Mouse (Mus musculus) limb, embryonic 14.5 days (tissue): Measurements from ENCODE around the gene Bloc1s4. TPM values are rescaled to one million over a fixed set of nuclear protein-coding genes. Genes with fewer than 3 reads are reported as not detected.

ENCODE experiments used
- ATAC-seq: fragments of 200-750 bp; cut with Nextera tagmentation; 2 replicates; pipeline ENCODE4 v1.8.0; 2017; ENCODE audit warnings: low read depth, moderate number of reproducible peaks, moderate TSS enrichment; ENCODE audit not compliant: low FRiP score
- DNase-seq: peaks from one replicate; pipeline ENCODE4 v3.0.0-alpha.2; 2015; ENCODE audit warnings: low spot score
- H3K27ac ChIP-seq: fragments of 300-500 bp; sonication (generic); replicated peaks from 2 replicates; pipeline ENCODE4 v1.5.1; 2014; ENCODE audit warnings: low read depth, mild to moderate bottlenecking, low read length, moderate library complexity, mixed read lengths
- H3K27me3 ChIP-seq: fragments of 300-500 bp; sonication (generic); 2 replicates; pipeline ENCODE4 v1.6.1; 2014; ENCODE audit warnings: low read length, mixed read lengths; ENCODE audit not compliant: control insufficient read depth, insufficient read depth
- H3K36me3 ChIP-seq: fragments of 300-500 bp; sonication (generic); 2 replicates; pipeline ENCODE4 v1.6.1; 2014; ENCODE audit warnings: mild to moderate bottlenecking, low read length, moderate library complexity, mixed read lengths; ENCODE audit not compliant: control insufficient read depth, insufficient read depth
- H3K4me1 ChIP-seq: fragments of 300-500 bp; sonication (generic); 2 replicates; pipeline ENCODE4 v1.6.1; 2014; ENCODE audit warnings: antibody characterized with exemption, low read length, mixed read lengths; ENCODE audit not compliant: control insufficient read depth, insufficient read depth
- H3K4me2 ChIP-seq: fragments of 300-500 bp; sonication (generic); replicated peaks from 2 replicates; pipeline ENCODE4 v1.6.1; 2014; ENCODE audit warnings: low read depth, mild to moderate bottlenecking, low read length, moderate library complexity; ENCODE audit not compliant: severe bottlenecking
- H3K4me3 ChIP-seq: fragments of 300-500 bp; sonication (generic); replicated peaks from 2 replicates; pipeline ENCODE4 v1.5.1; 2014; ENCODE audit warnings: low read length
- H3K9ac ChIP-seq: fragments of 300-500 bp; sonication (generic); 2 replicates; pipeline ENCODE4 v1.6.1; 2014; ENCODE audit warnings: mild to moderate bottlenecking, low read depth, low read length, moderate library complexity; ENCODE audit not compliant: severe bottlenecking
- H3K9me3 ChIP-seq: fragments of 300-500 bp; sonication (generic); 2 replicates; pipeline ENCODE4 v1.6.1; 2016; ENCODE audit warnings: low read length; ENCODE audit not compliant: control insufficient read depth
- POLR2A ChIP-seq: fragments of 200-500 bp; IDR thresholded peaks from 2 replicates; pipeline ENCODE4 v1.8.0; 2012; ENCODE audit warnings: inconsistent platforms, mild to moderate bottlenecking, moderate library complexity, borderline replicate concordance; ENCODE audit not compliant: insufficient read depth, insufficient read length; ENCODE audit errors: extremely low read depth
- WGBS: fragments of 180-500 bp; shearing (Covaris S2); extraction: QIAGEN DNeasy Blood & Tissue Kit; methylation state at CpG from one replicate; pipeline ENCODE4 v1.1.7; 2014; 5-methylcytosine and 5-hydroxymethylcytosine counted together
- polyA plus RNA-seq, 2 experiments: library from polyadenylated mRNA; depleted of rRNA in 1 of 2; stranded (reverse) in 1 of 2; unstranded in 1 of 2; fragments of >200 nt; fragmentation: Nextera tagmentation in 1 of 2; extraction: Ambion mirVana in 1 of 2; gene quantifications; 2 replicates each; pipeline versions ENCODE4 v1.2.1 to v1.2.3; 2012 to 2014

Gene Bloc1s4
- polyA plus RNA-seq, 2 experiments = 25.8 to 27.1 TPM

GRCm38 (mm10) chr5:36717889-36718288 lies 30.6 kb downstream of the Bloc1s4 start:
- no peak for TF ChIP-seq POLR2A
- Histone ChIP-seq H3K9ac (no peak overlapping the region), H3K4me3 (no peak overlapping the region), H3K27me3 (no peaks in the 10 kb centered on the region), H3K4me1 (0 out of 2 replicates have a peak, but pooled peaks cover 1% of the 10 kb centered on the region), H3K9me3 (no peaks in the 10 kb centered on the region), H3K4me2 (no peak overlapping the region), H3K27ac (no peak overlapping the region), H3K36me3 (no peaks in the 10 kb centered on the region)
- DNase-seq (no peak), ATAC-seq (no peak)
- WGBS = 60% methylated on average over 3 of the region's 3 CpGs

- no peak for TF ChIP-seq POLR2A
- H3K27me3 ChIP-seq = no peaks in the 10 kb centered on the region
- H3K4me1 ChIP-seq = 0 out of 2 replicates have a peak, but pooled peaks cover 2% of the 10 kb centered on the region
- ATAC-seq = no peak
- no peak overlapping the region for H3K4me2 ChIP-seq
- H3K9me3 ChIP-seq = no peaks in the 10 kb centered on the region
- WGBS = 35% methylated on average over 2 of the region's 2 CpGs
- no peak for DNase-seq
- H3K9ac ChIP-seq = no peak overlapping the region
- no peaks in the 10 kb centered on the region for H3K36me3 ChIP-seq
- no peak overlapping the region for H3K27ac ChIP-seq
- no peak overlapping the region for H3K4me3 ChIP-seq
These were observed 31.6 kb downstream of the Bloc1s4 start for GRCm38 (mm10) chr5:36716816-36717215.

- no peak for TF ChIP-seq POLR2A
- 67% methylated on average over 3 of the region's 3 CpGs for WGBS
- no peak overlapping the region for H3K9ac ChIP-seq
- 0 out of 2 replicates have a peak, but pooled peaks cover 2% of the 10 kb centered on the region for H3K4me1 ChIP-seq
- no peak for ATAC-seq
- H3K27me3 ChIP-seq = no peaks in the 10 kb centered on the region
- H3K27ac ChIP-seq = no peak overlapping the region
- H3K4me3 ChIP-seq = no peak overlapping the region
- no peaks in the 10 kb centered on the region for H3K9me3 ChIP-seq
- H3K4me2 ChIP-seq = no peak overlapping the region
- no peak for DNase-seq
- no peaks in the 10 kb centered on the region for H3K36me3 ChIP-seq
These were observed 33.6 kb downstream of the Bloc1s4 start for GRCm38 (mm10) chr5:36714832-36715231.

- WGBS = 84% methylated on average over 6 of the region's 6 CpGs
- Histone ChIP-seq H3K27me3 (no peaks in the 10 kb centered on the region), H3K27ac (no peak overlapping the region), H3K9ac (no peak overlapping the region), H3K9me3 (no peaks in the 10 kb centered on the region), H3K36me3 (no peaks in the 10 kb centered on the region), H3K4me3 (no peak overlapping the region), H3K4me1 (0 out of 2 replicates have a peak, but pooled peaks cover 2% of the 10 kb centered on the region), H3K4me2 (no peak overlapping the region; the same call in 1 of the 2 replicates)
- no peak for ATAC-seq
- TF ChIP-seq POLR2A = no peak
- DNase-seq = no peak
These were observed 34.8 kb downstream of the Bloc1s4 start for GRCm38 (mm10) chr5:36713693-36714092.

GRCm38 (mm10) chr5:36712553-36713534 lies 35.6 kb downstream of the Bloc1s4 start:
- H3K27ac ChIP-seq = no peak overlapping the region
- no peaks in the 10 kb centered on the region for H3K27me3 ChIP-seq
- 0 out of 2 replicates have a peak, but pooled peaks cover 2% of the 10 kb centered on the region for H3K4me1 ChIP-seq
- TF ChIP-seq POLR2A = no peak
- 5% methylated on average over 31 of the region's 31 CpGs for WGBS
- peak; percentile 91 for ATAC-seq
- peak overlapping the region; percentile 26 for H3K4me3 ChIP-seq
- DNase-seq = peak; percentile 61
- H3K36me3 ChIP-seq = no peaks in the 10 kb centered on the region
- peak overlapping the region; percentile 58 for H3K4me2 ChIP-seq
- H3K9me3 ChIP-seq = no peaks in the 10 kb centered on the region
- peak overlapping the region; percentile 41 for H3K9ac ChIP-seq
